Mouse (Mus musculus) naive thymus-derived CD4-positive, alpha-beta T cell, adult 2 months (primary cell): Measurements from ENCODE around the gene Atf1.
"Not testable (repeated sequence)": the region's sequence is repeated elsewhere in the genome, so short reads cannot be mapped to it uniquely, and the experiment has no call there.

Experiments
- DNase-seq: peaks from one replicate; pipeline ENCODE4 v3.0.0-alpha.2; 2011; ENCODE audit warnings: low read depth

The Atf1 gene

DNA sequence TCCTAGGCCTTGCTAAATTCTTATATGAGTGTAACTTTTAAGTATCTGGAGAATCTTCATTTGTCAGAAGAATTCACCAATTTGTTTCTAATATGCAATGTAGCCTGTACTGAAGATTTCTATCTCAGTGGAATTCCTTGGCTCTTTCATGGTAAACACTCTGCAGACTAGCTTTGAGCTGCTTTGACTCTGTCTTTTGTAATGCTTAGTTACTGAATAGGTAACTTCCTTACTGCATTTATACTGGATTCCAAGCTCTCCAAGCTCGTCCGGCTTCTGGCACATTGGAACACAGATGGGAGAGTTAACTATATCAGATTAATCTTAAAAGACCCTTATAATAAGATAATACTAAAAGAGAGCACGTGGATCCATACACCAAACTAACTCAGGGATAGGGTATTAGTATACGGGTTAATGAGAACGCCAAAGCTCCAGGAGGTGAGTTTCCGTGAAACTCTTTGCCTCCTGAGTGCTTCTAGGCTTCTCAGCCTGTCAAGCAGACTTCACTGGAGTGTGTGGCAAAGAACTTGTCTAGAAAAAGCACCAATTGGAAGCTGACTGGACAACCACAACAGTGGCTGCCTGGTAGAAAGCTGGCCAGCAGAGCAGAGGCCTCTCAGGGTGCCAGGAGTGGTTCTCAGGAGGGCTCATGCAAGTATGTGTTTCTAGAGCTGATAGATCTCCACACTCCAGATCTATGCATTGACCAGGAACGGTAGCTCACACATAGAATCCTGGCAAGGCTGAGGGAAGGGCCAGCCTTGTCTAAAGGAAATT is 31.2 kb downstream of the Atf1 start:
- no peak for DNase-seq

DNA sequence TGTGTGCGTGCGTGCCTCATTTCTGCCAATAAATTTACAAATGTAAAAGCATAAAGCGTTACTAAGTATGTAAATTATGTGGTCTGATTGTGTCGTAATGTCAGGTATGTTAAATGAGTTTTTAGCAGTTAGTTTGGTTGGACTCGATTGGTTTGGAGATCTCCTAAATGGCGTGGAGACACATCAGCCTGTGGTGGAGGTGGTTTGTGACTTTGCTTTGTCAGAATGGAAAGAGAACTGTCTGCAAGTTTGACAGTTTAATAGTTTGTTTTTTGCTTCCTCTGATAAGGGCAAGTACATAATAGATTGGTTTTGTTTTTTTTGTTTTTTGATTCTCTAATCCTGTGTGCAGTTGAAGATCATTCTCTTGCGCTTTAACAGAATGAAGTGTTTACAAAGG is 32.7 kb downstream of the Atf1 start:
- DNase-seq: not testable (repeated sequence)

DNA sequence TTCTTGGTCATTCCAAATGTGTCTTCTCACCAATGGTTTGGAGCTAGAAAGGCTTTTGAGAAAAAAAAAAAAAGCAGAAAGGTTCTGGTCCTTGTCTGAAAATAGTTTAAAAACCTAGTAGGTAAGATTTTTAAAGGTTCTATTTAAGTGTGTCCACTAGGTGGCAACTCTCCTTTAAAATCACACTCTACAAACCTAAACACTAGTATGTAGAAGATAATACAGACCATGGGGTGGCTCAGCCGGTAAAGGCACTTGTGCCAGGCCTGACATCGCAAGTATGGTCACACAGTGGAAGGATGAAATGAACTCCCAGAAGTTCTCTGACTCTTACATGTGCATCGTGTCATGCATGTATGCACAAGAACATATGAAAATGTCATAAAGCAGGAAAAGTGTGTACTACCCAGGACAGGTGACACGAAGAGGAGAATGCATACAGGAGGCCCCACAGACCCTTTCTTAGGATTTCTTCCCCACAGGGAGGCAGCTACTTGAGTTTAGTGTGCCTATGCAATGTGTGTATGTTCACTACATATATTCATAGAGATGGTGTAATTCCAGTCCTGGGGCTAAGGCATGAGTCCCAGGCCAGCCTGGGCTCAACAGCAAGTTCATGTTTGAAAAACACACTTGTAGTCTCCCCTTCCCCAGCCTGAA is 35.8 kb downstream of the Atf1 start:
- peak; percentile 48 for DNase-seq

DNA sequence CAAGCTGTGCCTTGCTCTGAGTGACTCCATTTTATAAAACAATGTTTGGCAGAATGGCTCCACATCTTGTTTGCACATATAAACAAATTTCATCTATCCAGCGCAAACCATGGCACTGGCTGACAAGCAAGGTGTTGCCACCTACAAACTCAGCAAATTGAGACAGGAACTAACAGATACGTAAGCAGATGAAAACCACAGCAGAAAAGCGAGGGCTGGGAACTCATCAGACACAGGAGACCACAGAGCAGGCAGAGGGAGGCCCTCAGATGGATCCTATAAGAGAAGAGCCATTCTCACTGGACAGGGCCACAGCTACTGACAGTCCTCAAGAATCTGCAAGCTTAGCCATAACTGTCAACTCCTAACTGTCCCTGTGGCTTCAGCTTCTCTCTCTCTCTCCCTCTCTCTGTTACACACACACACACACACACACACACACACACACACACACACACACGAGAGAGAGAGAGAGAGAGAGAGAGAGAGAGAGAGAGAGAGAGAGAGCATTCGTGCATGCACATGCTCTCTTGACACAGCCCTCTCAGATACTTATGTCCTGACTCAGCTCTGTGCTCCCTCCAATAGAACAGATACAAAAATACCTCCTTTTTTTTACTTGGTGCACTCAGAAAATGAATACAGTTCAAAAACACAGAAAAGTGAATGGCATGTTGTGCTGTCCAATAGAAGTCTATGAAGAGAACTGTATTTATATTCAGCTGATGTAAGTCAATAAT is 38.1 kb downstream of the Atf1 start:
- no peak for DNase-seq

DNA sequence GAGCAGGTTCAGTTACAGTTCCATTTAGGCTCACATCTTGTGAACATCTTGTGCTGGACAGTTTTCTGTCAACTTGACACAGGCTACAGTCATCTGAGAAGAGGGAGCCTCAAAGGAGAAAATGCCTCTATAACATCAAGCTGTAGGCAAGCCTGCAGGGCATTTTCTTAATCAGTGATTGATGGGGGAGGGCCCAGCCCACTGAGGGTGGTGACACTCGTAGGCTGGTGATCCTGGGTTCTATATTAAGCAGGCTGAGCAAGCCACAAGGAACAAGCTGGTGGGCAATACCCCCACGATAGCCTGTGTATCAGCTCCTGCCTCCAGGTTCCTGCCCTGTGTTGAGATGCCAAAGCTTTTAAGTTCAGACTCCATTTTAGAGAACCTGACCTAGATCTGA is 41.3 kb downstream of the Atf1 start:
- no peak for DNase-seq

DNA sequence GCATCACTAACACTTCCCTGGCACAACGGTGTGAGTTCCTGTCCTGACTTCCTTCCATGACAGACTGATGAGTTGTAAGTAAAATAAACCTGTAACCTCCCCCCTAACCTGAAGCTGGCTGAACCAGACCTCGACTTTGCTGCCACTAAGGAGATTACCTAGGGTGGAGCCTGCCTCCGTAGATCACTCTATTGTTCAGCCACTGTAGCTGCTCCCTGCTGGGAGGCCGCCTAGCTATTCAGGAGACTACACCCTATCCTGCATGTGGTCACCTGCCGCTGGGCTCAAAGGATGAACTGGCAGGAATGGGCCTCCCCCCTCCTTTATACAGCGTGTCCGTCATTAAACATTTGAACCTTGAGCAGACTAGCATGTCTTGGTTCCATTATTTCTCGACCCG is 42.2 kb downstream of the Atf1 start:
- DNase-seq: no peak

DNA sequence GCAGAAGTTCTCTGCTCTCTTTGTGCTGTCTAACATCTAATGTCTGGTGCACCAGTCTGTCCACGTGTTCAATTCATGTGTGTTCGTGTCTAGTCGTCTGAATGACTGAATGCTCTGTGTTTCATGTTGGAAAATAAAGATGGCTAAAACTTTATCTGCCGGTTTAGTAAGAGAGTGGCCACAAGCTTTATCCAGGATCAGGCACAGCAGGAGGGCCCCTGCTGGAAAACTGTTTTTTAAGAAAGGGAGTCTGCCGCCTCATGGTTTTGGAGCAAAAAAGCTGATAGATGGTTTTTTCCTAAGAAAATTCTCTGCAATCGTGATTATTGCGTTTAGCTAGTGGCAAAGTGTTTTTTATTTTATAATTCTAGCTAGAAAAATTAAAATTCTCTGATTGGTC is 43.0 kb downstream of the Atf1 start:
- DNase-seq: not testable (repeated sequence)

DNA sequence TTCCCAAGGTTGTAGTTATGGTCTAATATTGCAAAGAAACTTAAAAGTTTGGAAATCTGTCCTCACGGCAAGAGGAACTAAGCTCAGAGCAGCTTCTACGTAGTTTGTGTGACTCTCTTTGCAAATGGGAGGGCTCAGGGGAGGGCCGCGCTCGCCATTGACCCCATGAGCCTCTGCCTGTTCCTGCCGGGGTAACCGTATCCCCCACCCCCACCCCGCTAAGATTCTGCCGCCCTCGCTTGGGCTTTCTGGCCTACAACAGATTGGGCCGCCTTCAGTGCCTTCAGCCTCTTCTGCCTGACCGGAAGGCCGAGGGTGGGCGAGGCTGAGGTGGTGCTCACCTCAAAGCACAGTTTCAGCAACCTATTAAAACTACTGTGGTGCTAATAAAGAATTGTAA is 43.8 kb downstream of the Atf1 start:
- DNase-seq: no peak

DNA sequence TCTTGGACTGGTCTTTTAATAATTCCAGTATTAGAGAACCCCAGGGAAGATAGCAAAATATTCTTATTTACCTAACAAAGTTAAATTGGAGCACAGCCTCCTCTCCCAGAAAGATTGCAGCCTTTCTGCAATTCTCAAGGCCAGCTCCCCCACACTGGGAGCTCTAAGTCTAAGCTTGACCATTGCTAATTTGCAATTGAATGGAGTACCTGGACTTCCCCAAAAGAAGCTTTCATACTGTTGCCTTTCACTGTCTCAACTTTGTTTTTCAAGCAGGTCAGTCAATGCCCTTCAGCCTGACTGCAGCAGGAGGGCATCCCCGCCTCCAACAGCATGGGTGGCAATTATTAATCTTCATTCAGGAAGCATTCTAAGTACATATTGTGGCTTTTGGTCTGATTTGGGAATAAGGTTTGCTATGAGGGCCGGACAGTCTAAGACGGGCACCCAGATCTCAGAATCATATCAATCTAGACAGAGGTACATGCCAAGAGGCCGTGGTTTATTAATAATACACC is 46.2 kb downstream of the Atf1 start:
- DNase-seq: not testable (repeated sequence)

DNA sequence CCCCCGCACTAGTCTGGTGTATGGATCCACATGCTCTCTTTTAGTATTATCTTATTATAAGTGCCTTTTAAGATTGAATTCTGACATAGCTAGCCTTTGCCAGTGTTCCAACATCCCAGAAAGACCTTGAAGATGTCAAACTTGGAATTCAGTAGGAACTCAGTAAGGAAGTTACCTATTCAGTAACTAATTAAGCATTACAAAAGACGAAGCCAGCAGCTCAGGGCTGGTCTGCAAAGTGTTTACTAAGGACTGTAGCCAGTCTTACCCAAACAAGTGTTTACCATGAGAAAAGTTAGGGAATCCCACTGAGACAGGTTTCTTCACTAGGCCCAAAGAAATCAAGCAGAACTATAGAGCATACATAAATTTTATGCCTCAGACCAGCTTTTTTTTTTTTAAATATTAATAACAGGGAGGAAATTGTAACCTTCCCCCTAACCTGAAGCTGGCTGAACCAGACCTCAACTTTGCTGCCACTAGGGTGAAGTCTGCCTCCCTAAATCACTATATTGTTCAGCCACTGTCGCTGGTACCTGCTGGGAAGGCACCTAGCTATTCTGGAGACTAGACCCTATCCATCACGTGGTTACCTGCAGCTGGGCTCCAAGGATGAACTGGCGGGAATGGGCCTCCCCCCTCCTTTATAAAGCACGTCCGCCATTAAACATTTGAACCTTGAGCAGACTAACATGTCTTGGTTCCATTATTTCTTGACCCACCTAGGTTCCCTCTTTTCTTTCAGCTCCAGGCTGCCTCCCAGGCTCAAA is 47.4 kb downstream of the Atf1 start:
- DNase-seq: no peak

DNA sequence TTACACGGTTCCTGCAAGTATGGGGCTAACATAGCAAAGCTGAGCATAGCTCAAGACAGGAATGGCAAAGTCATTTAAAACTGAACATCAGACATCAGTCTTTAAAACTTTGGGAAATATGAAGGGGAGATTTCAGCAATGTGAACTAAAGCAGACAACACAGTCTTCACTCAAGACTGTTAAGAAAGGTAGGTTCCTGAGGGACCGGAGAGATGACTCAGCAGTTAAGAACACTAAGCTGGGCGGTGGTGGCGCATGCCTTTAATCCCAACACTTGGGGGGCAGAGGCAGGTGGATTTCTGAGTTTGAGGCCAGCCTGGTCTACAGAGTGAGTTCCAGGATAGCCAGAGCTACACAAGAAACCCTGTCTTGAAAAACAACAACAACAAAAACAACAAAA is 48.8 kb downstream of the Atf1 start:
- no peak for DNase-seq

DNA sequence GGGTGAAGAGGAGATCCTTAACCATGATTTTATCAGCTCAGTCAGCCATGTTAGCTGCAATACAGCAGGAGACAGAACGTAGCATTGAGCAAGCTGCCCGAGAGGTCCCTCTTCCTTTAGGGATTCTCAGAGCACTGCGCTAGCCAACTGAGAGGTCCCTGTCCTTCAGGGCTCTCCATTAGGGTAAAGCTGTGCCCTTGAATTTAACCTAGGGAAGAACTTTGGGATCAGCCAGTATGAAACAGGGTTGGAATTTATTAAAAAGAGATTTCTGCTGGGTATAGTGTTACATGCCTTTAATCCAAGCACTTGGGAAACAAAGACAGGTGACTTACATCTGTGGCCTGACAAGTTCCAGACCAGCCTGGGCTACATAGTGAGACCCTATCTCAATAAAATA is 50.0 kb downstream of the Atf1 start:
- no peak for DNase-seq

DNA sequence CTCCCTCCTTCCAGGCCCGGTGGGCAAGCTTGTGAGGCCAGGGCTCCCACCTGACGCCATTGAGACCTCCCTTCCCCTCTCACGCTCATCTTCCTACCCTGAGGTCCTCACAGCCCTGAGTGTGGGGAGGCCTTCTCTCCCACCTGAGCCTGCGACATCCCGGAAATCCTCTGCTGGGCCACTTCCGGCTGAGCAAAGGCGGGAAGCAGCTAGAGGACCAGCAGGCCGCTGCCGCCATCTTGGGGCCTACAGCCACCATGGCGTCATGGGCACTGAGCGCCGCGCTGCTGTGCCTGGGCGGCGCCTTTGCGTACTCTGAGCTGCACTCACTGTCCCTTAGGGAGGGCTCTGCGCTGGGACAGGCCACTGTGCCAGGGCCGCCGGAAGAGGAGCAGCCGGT is 53.0 kb downstream of the Atf1 start, which contains the start of gene Tmprss12:
Gene Tmprss12 (plus strand): TSS at position 212 of the 400 bp plus-strand sequence.
- DNase-seq: no peak

DNA sequence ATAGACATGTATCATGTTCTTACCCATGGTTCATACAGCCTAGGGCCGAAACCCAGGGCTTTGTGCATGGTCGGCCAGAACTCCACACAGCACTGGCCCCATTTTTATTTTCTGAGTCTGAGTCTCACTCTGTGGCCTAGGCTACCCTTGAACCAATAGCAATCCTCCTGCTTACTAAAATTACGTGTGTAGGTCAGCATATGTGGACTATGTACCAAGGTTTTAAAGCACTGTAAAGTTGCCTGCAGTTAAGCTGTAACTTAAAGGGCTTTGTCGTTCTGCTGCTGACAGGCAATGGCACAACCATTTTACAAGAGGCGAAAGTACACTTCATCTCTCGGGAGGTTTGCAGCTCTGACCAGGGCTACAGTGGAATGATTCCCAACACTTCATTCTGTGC is 61.4 kb downstream of the Atf1 start:
- no peak for DNase-seq

DNA sequence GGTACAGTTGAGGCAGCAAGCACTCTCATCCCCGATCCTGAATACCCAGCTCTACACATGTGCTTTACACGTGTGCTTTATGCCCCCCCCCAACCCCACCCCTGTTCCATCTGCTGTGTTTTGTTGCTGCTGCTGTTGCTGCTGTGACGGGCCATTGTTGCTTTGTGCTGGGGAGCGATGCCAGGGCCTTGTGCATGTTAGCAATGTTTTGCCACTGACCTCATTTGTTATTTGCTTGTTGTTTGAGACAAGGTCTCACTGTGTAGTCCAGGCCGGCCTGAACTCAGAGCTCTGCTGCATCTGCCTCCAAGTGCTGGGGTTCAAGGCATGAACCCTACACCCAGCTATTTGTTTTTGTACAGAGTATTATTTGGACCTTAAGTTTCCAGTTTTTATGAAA is 63.2 kb downstream of the Atf1 start:
- DNase-seq: no peak

DNA sequence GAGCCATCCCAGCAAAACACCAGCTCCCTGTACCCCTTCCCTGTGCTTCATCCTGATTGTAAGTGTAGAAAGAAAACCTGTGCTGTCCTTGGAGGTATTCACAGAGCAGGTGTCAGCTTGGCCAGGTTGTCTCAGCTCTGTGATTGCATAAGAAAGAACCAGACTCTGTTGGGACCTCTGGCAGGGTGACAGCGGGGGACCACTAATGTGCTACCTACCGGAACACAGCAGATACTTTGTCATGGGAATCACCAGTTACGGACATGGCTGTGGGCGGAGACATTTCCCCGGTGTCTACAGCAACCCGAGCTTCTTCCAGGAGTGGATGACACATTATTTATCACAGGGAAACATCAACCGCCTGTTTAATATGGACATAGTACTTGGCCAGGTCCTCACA is 64.7 kb downstream of the Atf1 start:
- no peak for DNase-seq

DNA sequence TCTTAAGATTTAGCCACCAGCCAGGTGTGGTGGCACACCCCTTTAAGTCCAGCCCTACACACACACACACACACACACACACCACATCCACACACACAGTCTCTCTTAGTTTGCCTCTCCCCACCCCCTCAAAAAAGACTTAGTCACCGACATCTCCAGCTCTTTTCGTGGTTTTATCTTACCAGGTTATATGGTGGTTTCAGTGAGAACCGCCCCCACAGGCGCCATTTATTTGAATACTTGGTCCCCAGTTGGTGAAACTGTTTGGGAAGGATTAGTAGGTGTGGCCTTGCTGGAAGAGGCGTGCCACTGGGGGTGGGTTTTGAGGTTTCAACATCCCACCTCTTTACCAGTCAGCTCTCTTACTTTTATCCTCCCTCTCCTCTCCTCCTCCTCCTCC is 70.2 kb downstream of the Atf1 start:
- no peak for DNase-seq

DNA sequence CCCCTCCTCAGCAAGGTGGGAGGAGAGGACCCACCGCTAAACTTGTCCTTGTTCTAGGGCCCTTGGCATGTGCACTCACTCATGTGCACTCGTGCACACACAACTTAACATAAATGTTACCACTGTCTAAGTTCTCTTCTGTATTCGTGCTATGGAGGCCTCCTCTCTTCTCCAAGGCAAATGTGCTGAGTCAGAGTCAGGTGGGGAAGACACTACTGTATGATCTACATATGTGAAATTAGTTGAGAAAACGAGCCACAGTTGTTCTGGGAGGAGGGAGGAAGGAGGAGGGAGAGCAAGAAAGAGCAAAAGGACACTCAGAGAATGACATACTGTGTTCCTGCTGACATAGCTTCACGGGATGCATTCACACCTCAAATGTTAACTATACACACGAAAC is 72.9 kb downstream of the Atf1 start:
- no peak for DNase-seq

DNA sequence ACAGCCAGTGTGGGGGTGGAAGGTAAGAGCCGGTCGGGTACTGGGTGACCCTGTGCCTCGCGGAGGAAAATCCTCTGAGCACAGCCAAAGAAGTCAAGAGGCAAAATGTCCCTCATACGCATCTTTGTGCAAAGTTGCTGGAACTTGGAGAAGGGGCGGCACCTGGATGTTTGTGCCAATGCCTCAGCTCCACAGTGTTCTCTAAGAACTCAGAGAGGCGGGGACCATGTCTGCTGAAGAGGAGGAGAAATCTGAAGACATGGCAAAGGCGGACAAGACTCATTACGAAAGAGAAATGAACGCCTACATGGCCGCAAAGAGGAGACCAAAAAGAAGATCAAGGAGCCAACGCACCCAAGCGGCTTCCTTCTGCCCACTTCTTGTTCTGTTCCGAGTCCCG is 73.9 kb downstream of the Atf1 start:
- DNase-seq: no peak

DNA sequence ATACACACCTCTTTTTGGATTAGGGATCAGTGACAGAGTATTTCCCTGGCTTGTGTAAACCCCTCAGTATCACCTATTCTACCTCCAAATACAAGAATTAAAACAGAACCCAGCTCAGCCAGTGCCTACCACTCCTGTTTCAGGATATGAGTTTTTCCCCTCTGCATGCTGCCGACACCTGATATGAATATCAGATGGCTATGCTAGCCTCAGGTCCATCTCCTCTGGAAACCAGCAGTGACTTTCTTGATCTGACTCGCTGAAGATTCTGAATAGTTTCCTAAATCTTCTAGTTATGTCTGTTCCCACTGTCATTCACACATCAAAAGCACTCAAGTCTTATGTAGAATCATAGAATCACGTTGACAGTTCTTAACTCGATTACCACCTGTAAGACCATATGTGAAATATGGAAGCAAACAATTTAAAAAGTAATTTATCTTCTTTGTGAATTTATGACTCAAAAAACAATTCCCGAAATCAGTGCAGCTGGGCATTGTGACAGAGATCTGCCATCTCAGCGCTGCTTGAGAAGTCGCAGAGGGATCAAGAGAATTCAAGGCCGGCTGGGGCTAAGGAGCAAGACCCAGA is 75.9 kb downstream of the Atf1 start:
- no peak for DNase-seq
